Mouse (Mus musculus) retina, embryonic 14.5 days (tissue): ENCODE results near the gene Oas2.
A peak's percentile ranks its signal among the peaks of the same experiment; 100 is the strongest.

ENCODE experiments used
- DNase-seq: peaks from one replicate; pipeline ENCODE4 v3.0.0-alpha.2; 2015; ENCODE audit warnings: low spot score

Gene Oas2

DNA sequence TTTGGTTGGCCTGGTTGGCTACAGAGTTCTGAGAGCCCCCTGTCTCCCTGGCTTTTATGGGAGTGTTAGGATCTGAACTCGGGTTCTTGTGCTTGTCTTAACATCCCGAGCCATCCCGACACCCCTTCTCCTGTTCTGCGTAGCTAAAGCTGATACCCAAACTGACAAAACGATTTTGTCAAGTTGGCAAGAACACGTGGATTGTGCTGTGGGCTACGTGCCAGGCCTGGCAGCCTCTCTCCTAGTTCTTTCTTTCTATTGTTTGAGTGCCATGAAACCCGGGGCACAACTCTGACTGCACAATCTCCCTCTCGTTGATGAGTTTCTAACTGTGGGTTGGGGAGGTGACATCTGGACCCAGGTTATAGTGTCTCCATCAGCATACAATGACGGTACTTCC lies 20.3 kb downstream of the Oas2 start:
- DNase-seq: no peak

DNA sequence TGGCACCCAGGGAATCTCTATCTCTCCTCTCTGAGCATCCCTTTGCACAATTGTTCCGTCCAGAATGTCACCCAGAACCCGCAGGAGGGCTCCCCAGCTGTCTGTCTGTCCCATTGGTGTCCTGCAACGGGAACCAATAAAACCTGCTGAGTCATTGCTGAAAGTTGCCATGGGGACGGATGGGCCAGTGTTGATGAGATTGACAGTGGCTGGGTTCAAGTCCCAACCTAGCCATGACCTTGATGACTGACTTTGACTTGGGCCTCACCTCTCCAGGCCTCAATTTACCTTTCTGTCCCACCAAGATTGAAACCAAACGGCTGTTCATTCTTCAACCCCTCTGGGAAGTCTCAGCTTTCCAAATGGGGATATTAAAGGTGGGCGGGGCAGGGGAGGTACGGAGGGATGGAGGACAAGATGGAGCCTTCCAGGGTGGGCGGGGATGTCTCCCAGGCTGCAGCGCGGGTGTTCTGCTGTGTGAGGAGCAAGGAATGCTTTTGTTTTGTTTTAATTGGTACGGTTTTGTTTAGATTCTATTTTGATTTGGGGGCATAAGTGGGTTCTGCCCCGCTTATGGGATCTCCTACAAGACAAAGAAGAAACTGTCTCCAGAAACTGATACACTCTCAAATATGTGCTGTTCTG lies 23.7 kb downstream of the Oas2 start:
- no peak for DNase-seq

DNA sequence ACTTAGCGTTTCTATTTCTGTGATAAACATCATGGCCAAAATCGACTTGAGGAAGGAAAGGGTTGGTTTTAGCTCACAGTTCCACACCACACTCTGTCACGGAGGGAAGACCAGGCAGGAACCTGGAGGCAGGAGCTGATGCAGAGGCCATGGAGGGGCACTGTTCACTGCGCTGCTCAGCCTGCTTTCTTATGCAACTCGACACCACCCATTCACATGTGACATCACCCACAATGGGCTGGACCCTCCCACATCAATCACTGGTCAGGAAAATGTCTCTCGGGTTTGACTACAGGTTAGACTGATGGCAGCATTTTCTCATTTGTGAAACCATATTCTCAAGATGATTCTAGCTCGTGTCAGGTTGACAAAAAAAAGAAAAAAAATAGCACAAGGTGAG lies 28.6 kb downstream of the Oas2 start:
- no peak for DNase-seq

DNA sequence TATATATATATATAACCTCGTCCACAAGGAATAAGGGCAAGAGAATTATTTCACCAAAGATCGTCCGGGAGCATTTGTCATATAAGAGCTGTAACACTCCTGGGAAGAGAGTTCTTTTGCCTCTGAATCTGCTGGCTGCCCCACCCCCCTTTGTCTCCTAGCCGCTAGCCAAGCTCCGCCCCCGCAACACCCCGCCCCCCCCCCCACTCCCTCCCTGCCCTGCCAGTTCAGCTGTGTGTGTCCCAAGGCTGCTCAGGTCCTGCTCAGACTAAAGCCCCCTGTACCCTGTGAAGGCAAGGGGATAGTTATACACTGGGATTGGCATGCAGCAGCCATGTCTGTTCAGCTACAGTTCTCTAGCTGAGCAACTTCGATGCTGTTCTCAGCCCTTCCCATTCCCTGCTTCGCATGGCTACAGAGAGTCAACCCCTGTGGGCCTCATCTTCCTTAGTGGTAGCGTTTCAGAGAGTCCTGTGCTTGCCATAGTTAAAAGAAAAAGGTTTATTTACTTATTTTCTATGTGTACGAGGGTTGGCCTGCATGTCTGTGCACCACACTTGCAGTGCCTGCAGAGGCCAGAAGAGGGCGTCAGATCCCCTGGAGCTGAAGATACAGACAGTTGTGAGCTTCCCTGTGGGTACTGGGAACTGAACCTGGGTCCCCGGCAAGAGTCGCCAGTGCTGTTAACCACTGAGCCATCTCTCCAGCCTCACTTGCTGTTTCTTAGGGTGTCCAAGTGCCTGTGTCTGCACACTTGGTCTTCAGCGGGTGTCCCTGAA lies 30.9 kb downstream of the Oas2 start:
- no peak for DNase-seq

DNA sequence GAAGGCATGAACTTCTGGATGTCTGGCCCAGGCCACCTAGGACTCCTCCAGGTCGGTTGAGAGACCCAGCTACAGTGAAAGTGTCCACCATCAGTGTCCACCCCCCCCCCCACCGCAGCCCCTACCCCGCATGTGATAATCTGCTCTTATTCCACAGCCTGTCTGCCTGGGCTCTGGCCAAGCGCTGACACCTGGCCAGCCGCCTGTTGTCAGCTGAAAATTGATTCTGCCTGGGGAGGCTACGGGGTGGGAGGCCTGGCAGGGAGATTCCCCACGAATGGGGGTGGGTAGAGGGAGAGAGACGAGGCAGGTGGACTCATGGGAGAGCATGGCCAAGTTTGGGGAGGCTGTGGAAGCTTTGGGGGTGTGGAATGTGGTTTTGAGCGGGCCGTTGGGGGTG lies 32.5 kb downstream of the Oas2 start:
- no peak for DNase-seq

DNA sequence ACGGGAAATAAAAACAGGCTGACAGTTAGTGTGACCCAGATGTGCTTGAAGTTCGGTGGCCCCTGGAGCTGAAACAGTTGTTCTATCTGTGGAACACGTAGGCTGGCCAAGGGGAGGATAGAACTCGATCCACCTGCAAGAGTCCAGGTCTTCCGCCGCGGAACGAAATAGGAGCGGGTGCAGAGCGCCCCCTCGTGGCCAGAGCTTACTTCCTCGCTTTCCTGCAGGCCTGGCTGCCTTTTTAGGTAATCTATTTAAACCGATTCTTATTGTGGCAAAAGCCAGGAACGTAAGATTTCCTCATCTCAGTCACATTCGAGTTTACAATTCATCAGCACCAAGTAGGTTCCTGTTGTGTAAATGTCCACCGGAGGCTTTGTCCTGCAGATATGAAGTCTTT lies 35.3 kb downstream of the Oas2 start:
- DNase-seq: peak; percentile 90

DNA sequence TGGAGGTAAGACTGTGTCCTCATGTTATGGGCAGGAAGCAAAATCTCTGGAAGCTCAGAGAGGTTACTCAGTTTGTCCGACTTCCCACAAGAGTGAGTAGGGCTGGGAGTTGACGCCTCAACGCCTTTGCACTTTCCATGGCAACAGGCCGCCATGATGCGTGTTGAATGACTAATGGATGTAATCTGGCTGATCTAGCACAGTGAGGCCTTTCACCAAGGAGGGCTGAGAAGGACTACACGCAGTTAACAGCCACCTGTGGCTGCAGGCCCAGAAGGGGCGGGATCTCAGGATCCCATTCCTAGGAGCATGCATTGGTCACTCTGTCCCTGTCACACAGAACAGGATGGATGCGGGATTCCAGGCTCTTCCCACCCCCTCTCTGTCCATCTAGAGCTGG lies 36.9 kb downstream of the Oas2 start:
- DNase-seq: no peak

DNA sequence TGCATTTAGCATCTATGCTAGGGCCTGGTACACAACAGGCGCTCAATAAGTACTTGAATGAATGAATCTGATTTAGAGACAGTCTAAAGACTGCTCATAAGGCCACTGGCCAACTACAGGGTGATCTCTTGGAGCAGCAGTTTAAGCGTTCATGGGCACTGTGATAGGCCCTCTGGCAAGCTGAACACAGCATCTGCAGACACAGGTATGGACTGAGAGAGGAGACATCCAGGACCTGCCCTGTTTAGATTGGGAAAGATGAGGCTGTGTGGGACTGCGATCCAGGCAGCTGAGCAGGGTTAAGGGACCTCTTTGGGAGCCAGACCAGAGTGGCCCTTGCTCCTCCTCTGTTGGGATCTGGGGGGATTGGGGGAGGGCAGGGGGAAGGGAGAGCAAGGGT lies 37.8 kb downstream of the Oas2 start, which contains the start of gene Dtx1:
TSS of gene Dtx1 (minus strand) at position 101 of the 400 bp plus-strand sequence.
- DNase-seq: no peak

DNA sequence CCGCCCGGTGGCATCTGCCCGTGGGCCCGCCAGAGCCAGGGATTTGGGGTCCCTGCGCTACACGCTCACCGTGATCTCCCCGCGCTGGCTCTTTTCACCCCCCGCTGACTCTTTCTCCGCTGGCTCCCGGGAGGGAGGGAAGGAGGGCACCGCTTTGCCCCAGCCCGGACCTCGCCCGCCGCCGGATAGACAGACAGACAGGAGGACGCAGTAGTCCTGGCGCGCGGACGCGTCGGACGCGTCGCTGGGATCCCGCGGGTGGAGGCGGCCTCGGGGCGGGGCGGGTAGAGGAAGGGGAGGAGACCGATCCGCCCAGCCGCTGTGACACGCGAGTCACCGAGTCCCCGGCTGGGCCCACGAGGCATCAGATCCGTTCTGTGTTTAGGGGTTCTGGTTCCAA lies 38.2 kb downstream of the Oas2 start:
- peak; percentile 70 for DNase-seq

DNA sequence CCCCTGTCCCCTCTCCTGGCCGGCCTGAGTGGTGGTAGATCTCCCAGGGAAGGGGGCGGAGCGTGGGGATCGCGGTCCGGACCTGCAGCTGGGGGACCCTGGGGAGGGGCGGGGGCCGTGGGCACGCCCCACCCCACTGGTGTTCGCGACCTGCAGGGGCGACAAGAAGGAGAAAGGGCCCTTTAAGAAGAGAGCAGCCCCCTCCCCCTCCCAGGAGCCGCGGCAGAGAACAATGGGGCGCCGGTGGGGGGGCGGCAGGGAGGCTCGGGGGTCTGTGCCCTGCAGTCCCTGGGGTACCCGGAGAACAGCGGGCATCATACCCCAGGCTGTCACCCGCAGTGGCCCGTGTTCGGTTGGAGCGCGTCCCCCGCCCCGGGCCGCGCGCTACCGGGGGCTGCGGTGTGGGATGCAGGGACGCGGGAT lies 38.8 kb downstream of the Oas2 start:
- DNase-seq: peak; percentile 50

DNA sequence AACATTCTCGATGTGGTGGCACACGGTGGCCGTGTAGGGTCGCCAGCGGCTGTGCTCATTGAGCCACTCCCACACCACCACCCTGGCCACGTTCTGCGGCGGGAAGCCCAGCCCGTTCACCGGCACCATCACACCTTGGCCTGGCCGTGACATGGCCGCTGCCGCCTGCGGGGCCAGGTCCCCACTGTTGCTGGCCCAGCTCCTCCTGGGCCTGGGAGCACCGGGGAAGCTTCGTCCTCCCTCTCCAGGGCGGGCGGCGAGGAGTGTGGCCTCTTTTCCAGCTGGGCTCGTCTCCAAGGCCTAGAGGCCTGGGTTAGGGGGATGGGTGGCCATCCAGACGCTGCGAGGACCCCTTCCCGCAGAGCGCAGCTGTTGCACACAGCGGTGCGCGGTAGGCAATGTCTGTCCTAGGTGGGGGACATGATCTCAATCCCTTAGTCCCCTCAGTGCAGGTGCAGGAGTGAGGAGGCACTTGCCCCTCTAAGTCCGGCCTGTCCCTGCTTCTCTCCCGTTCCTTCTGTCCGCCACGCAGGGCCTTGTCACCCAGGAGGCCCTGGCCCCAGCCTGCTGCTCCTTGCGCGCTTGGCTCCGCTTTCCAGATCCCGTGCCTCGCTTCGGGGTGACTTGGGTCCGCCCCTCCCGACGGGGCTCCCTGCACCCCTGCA lies 39.4 kb downstream of the Oas2 start:
- DNase-seq: peak; percentile 72

DNA sequence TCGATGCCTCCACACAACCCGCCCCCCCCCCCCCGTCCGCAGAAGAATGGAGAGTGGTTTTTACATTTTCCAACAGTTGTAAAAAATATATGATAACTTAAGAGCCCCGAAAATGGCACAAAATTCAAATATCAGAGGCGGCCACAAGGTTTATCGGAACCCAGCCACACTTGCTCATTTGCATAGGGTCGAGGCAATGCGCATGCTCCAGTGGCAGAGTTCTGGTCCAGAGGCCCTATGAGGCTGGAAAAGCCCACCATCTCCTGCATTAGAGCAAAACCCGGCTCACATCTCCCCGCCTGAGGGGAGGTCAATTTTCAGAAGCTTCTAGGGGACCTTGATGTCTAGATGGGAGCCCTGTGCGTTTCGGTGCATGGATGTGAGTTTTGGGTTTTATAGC lies 42.7 kb downstream of the Oas2 start:
- DNase-seq: no peak

DNA sequence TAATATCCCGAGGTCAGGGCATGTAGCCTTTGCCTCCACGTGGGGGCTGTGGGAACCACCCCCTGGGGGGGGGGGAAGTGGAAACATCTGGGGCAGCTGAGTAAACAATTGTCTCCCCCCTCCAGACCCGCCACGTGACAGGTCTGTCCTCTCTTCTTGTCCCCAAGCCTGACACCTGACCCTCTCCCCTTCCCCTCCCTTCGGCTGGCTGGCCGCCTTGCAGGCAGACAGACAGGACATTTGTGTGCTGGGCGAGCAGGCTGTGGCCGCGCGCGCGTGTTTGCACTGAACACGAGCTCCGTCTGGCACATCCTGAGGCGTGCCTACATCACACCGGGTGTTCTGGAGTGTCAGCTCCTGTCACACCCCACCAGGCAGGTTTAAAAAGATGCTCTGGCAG lies 43.1 kb downstream of the Oas2 start:
- peak; percentile 49 for DNase-seq

DNA sequence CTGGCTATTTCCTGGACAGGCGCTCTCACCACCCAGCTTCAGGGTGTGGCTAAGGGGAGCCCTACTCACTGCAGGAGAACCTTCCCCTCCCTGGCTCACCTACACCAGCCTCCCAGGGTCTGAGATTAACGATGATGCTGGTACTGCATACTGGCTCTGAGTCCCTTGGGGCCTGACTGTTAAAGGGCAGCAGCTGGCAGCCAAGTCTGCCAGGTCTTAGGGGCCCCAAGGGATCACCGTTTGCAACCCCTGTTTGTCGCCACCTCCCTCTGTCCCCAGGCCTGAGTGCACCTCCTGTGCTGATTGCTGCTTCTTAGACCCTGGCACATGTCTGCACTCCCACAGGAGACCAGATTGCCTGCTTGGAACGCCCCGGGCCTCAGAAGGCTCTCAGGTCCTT lies 45.2 kb downstream of the Oas2 start:
- DNase-seq: no peak

DNA sequence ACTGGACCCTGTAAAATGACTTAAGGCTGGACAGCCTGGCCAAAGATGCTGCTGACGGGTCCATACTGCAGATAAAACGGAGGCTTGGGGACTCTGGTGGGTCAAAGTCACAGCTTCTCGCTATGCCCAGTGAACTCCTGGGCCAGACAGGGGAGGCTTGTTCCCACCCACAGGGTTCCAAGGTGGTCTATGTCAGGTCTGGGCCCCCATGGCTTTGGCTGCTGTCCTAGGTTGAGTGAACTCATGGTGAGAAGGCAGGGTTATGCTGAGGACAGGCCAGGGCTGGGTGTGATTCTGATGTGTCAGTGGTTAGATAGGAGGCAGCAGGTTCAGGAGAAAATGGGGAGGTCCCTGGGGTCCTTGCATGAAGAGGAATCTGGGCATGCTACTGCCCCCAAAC lies 46.0 kb downstream of the Oas2 start:
- no peak for DNase-seq

DNA sequence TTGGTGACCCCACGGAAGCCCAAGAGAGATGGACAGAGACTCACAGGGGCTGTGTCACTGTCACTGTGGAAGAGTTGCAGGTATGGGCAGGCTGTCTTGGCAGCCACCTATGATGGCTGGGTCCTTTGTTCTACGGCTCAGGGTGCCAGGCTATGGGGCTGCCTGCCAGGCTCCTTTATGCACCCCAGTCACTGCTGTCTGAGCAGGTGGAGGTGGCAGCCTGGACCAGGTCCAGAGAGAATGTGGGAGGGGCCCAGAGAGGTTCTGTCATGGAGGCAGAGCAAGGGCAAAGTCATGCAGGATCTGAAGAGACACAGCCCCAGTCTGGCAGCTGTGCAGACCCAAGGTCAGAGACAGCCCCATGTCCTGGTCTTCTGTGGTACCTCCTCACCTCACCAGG lies 46.7 kb downstream of the Oas2 start:
- DNase-seq: no peak

DNA sequence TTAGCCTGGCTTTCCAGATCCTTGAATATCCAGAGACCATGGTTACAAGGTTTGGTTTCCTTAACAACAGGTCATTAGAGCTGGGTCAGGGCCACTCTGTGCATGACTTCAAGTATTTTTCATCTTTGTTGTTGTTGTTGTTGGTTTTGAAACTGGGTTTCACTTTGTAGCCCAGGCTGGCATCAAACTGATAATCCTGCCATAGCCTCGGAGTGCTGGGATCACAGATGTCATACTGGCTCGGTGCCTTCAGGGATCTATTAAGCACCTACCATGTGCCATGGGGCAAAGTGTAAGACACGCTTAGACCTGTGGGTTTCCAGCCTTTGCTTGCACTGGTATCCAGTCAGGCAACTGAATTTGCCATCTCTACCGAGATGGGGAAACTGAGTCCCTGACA lies 47.2 kb downstream of the Oas2 start:
- no peak for DNase-seq

DNA sequence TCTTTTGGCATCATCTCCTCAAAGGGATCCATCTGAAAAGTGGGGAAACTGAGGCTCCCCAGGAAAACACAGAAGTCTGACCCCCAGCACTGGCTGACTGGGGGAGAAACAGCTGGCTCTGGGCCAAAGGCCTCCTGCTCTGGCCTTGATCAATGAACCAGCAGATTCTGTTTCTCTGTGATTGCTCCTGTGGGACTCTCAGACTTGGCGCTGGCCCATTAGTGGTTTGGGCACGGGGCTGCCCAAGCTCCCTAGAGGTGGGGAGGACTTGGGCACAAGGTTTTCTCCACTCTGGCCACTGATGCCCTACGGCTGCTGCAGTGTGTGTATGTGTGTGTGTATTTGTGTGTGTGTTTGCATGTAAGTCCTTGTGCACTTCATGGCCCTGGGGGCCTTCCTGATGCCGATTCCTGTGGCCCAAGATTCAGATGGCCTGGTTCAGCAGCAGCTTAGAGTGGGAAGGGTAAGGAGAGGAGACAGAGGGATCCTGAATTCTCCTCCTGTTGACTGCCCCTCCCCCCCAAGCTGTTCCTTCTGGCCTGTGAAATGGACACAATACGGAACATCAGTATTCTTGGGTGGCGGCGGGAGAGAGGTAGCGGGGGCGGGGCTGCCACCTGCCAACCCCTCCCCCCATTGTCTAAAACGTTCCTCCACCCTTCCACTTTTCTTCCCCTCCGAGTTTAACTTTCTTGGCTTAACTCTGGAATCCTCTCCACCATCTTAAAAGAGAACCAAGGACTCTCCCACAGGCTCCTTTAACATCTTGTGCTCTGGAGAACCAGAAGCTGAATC lies 48.5 kb downstream of the Oas2 start:
- no peak for DNase-seq

DNA sequence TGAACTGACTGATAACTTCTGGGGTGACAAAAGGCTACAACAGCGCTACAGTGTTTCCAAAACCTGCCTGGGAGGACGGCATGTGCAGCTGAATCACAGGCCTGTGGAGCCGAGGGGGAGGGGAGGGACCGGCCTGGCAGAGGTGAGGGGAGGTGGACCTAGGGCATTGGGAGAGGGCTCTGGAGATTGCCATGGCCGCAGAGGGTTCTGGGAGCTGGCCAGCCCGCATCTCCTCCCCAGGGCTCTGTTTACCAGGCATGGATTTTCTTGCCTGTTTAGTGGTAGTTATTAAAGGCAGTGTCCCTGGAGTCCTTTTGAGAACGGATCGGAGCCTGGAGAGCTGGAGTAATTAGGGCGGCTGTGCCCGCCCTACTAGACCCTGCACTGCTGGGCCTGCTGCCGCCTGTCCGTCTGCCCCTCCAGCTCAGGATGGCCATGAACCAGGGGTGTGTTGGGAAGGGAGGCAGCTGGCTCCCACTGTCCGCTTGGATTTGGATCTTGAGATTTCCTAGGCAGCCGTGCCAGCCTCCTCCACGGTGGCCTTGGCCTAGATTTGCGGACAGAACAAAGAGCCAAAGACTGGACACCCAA lies 50.8 kb downstream of the Oas2 start:
- DNase-seq: peak; percentile 73

DNA sequence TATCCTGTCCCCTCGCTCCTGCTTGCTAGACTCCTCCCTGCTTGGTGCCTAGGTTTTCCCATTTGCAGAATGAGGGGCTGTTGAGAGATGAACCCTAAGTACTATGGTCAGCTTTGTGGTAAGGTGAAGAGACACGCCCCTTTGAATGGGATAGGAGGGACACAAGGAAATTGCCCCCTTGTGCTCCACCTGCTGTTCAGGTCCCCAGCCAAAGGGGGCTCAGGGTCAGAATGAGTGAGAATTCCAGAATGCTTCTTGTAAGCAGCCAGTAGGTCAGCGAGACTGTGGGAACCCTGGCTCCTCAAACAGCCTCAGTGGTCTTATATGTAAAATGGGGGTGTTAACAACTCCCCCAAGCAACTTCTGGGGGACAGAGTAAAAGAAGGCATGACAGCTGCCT lies 51.5 kb downstream of the Oas2 start:
- DNase-seq: no peak

DNA sequence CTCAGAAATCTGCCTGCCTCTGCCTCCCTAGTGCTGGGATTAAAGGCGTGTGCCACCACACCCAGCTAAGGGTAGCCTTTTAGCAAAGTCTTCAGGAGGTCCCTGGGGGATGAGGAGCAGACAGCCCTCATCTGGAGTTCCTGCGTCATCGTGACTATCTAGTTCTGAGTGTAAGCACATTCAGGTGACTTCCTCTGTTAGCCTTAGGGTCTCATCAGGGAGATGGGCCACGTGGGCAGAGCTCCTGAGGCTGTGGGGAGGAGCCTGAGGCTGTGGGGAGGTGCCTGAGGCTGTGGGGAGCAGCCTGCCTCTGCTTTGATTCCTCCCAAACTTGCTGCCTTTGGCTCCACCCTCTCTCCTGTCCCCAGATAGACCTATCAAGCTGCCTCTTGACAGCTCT lies 52.8 kb downstream of the Oas2 start:
- no peak for DNase-seq
